Mouse (Mus musculus) CH12F3 (cell line): ENCODE data around the gene Ubash3a.

Experiments used
- in situ Hi-C: fragments of 300-500 bp; cut with MboI; formaldehyde crosslinking; loops from 2 replicates; pipeline ENCODE4 v1.14.3; 2020; ENCODE audit warnings: low sequenced_read_pairs

Ubash3a gene

GRCm38 (mm10) chr17:31216068-31216955 is 8.6 kb downstream of the Ubash3a start:
- in situ Hi-C loops, result no loop called here

- in situ Hi-C loops, result no loop called here
These were observed 15.2 kb downstream of the Ubash3a start for GRCm38 (mm10) chr17:31222810-31223310.

GRCm38 (mm10) chr17:31223835-31224234 is 16.2 kb downstream of the Ubash3a start:
- in situ Hi-C loops, result no loop called here

GRCm38 (mm10) chr17:31224591-31224990 is 16.9 kb downstream of the Ubash3a start:
- in situ Hi-C loops, result no loop called here

- in situ Hi-C loops, result no loop called here
These were observed 18.7 kb downstream of the Ubash3a start for GRCm38 (mm10) chr17:31226368-31226767.

- in situ Hi-C loops, result no loop called here
These were observed 19.3 kb downstream of the Ubash3a start for GRCm38 (mm10) chr17:31226931-31227330.

- in situ Hi-C loops, result no loop called here
These were observed 24.1 kb downstream of the Ubash3a start for GRCm38 (mm10) chr17:31231780-31232179.

- in situ Hi-C loops, result no loop called here
These were observed 24.8 kb downstream of the Ubash3a start for GRCm38 (mm10) chr17:31232251-31233010.

- in situ Hi-C loops, result no loop called here
These were observed 28.2 kb downstream of the Ubash3a start for GRCm38 (mm10) chr17:31235915-31236314.

- in situ Hi-C loops, result no loop called here
These were observed 30.8 kb downstream of the Ubash3a start for GRCm38 (mm10) chr17:31238234-31239020.

- in situ Hi-C loops, result no loop called here
These were observed 33.5 kb downstream of the Ubash3a start for GRCm38 (mm10) chr17:31241156-31241555.

- in situ Hi-C loops, result no loop called here
These were observed 35.1 kb downstream of the Ubash3a start for GRCm38 (mm10) chr17:31242764-31243163.

GRCm38 (mm10) chr17:31245321-31245720 is 37.6 kb downstream of the Ubash3a start:
- in situ Hi-C loops, result no loop called here

- in situ Hi-C loops, result no loop called here
These were observed 39.5 kb downstream of the Ubash3a start for GRCm38 (mm10) chr17:31247144-31247543.

- in situ Hi-C loops, result loop anchor here (10.0 kb wide), 1 partner anchor 119 kb away; no protein-coding TSS in a partner anchor
These were observed 46.3 kb downstream of the Ubash3a start for GRCm38 (mm10) chr17:31253951-31254350.

GRCm38 (mm10) chr17:31254463-31254931 is 46.8 kb downstream of the Ubash3a start:
- in situ Hi-C loops, result loop anchor here (10.0 kb wide), 1 partner anchor 120 kb away; no protein-coding TSS in a partner anchor

GRCm38 (mm10) chr17:31257149-31257548 is 49.5 kb downstream of the Ubash3a start:
- in situ Hi-C loops, result loop anchor here (10.0 kb wide), 1 partner anchor 122 kb away; no protein-coding TSS in a partner anchor

GRCm38 (mm10) chr17:31257898-31258297 is 50.2 kb downstream of the Ubash3a start:
- in situ Hi-C loops, result loop anchor here (10.0 kb wide), 1 partner anchor 123 kb away; no protein-coding TSS in a partner anchor

GRCm38 (mm10) chr17:31258310-31258865 is 50.7 kb downstream of the Ubash3a start:
- in situ Hi-C loops, result loop anchor here (10.0 kb wide), 1 partner anchor 124 kb away; no protein-coding TSS in a partner anchor

- in situ Hi-C loops, result loop anchor here (10.0 kb wide), 1 partner anchor 124 kb away; no protein-coding TSS in a partner anchor
These were observed 51.5 kb downstream of the Ubash3a start for GRCm38 (mm10) chr17:31259145-31259544.
